ENCODE assay signal across 21 mouse cellular contexts in genomic region chr13:100499625-100500024, GRCm38 (mm10). TPM values are rescaled to one million over a fixed set of nuclear protein-coding genes. Genes with fewer than 3 reads are reported as not detected.
"Had no signal": no experiment of that assay in that cellular context is flagged by ENCODE, and none has a peak within 500 bp of the region (broad histone marks: within the 10 kb centered on the region; RNA-seq: fewer than 3 reads in every experiment).

No protein-coding gene starts in this region.

RNA-seq across cellular contexts. Expression of gene Naip1, which starts 47.0 kb away (rescaled TPM):
- total RNA-seq: gastrocnemius, adult 18-20 months; gastrocnemius, adult 2 months; gastrocnemius, adult 8-10 months; gastrocnemius, postnatal 10 days; gastrocnemius, postnatal 14 days; gastrocnemius, postnatal 25 days; gastrocnemius, postnatal 36 days had no signal
- polyA plus RNA-seq: embryonic facial prominence, embryonic 10.5 days; embryonic facial prominence, embryonic 11.5 days; embryonic facial prominence, embryonic 12.5 days; embryonic facial prominence, embryonic 13.5 days; embryonic facial prominence, embryonic 15.5 days; erythroblast, embryonic 14.5 days; forebrain, embryonic 10.5 days; forebrain, embryonic 11.5 days; forebrain, embryonic 12.5 days; forebrain, embryonic 13.5 days; forebrain, embryonic 14.5 days; forebrain, embryonic 15.5 days; forebrain, embryonic 16.5 days; heart, adult 2 months had no signal

RNA-seq across cellular contexts. Expression of gene Ocln, which starts 52.9 kb away (rescaled TPM):
- polyA plus RNA-seq: erythroblast, embryonic 14.5 days had no signal
